Mouse (Mus musculus) liver, postnatal 0 days (tissue): ENCODE data around the gene Srpk2.

Experiments
- CTCF ChIP-seq: sonication (generic); IDR thresholded peaks from 2 replicates; pipeline ENCODE4 v1.5.1; 2016; ENCODE audit warnings: antibody characterized with exemption, low read depth
- EP300 ChIP-seq: IDR thresholded peaks from 2 replicates; pipeline ENCODE4 v1.6.1; 2016; ENCODE audit warnings: antibody characterized with exemption, low read depth, mild to moderate bottlenecking

GRCm38 (mm10) chr5:23496933-23497332 is 187.5 kb downstream of the Srpk2 start:
- TF ChIP-seq CTCF (no peak), EP300 (no peak)
